Mouse (Mus musculus) neural tube, embryonic 11.5 days (tissue): ENCODE measurements around the gene Dclre1a. TPM values are rescaled to one million over a fixed set of nuclear protein-coding genes. Genes with fewer than 3 reads are reported as not detected.

Source experiments
- ATAC-seq: fragments of 200-750 bp; cut with Nextera tagmentation; 2 replicates; pipeline ENCODE4 v1.8.0; 2017; ENCODE audit warnings: moderate number of reproducible peaks, mild to moderate bottlenecking, moderate TSS enrichment, moderate library complexity; ENCODE audit not compliant: insufficient read depth, low FRiP score, low TSS enrichment
- DNase-seq: peaks from one replicate; pipeline ENCODE4 v3.0.0-alpha.2; 2015; ENCODE audit warnings: low spot score
- H3K27ac ChIP-seq: fragments of 300-500 bp; sonication (generic); 2 replicates; pipeline ENCODE4 v1.5.1; 2014; ENCODE audit warnings: low read depth, mild to moderate bottlenecking, low read length
- H3K27me3 ChIP-seq: fragments of 300-500 bp; sonication (generic); 2 replicates; pipeline ENCODE4 v1.6.1; 2014; ENCODE audit warnings: mild to moderate bottlenecking, low read length, mixed read lengths; ENCODE audit not compliant: control insufficient read depth, insufficient read depth
- H3K36me3 ChIP-seq: fragments of 300-500 bp; sonication (generic); 2 replicates; pipeline ENCODE4 v1.6.1; 2014; ENCODE audit warnings: mild to moderate bottlenecking, low read length, moderate library complexity, mixed read lengths; ENCODE audit not compliant: control insufficient read depth, insufficient read depth
- H3K4me1 ChIP-seq: fragments of 300-500 bp; sonication (generic); 2 replicates; pipeline ENCODE4 v1.6.1; 2014; ENCODE audit warnings: low read length, mixed read lengths; ENCODE audit not compliant: control insufficient read depth, insufficient read depth
- H3K4me2 ChIP-seq: fragments of 300-500 bp; sonication (generic); 2 replicates; pipeline ENCODE4 v1.6.1; 2014; ENCODE audit warnings: low read depth, mild to moderate bottlenecking, moderate library complexity
- H3K4me3 ChIP-seq: fragments of 300-500 bp; sonication (generic); 2 replicates; pipeline ENCODE4 v1.5.1; 2014; ENCODE audit warnings: low read depth, low read length
- H3K9ac ChIP-seq: fragments of 300-500 bp; sonication (generic); 2 replicates; pipeline ENCODE4 v1.6.1; 2014; ENCODE audit warnings: mild to moderate bottlenecking, low read length
- H3K9me3 ChIP-seq: fragments of 300-500 bp; sonication (generic); 2 replicates; pipeline ENCODE4 v1.6.1; 2016; ENCODE audit warnings: low read length; ENCODE audit not compliant: control insufficient read depth
- whole genome bisulfite sequencing: fragments of 180-500 bp; shearing (Covaris S2); extraction: QIAGEN DNeasy Blood & Tissue Kit; methylation state at CpG from one replicate; pipeline ENCODE4 v1.1.7; 2014; 5-methylcytosine and 5-hydroxymethylcytosine counted together
- polyA plus RNA-seq: library from polyadenylated mRNA; unstranded; fragments of >200 nt; fragmentation: Nextera tagmentation; extraction: Ambion mirVana; gene quantifications from 2 replicates; pipeline ENCODE4 v1.2.1, GENCODE M21; 2014

Dclre1a gene
- polyA plus RNA-seq, 1 experiment from 2014 or later, result 16.9 TPM

- H3K4me1 ChIP-seq, result no peaks in the 10 kb centered on the region
- H3K9me3 ChIP-seq, result no peaks in the 10 kb centered on the region
- no peak overlapping the region for H3K9ac ChIP-seq
- H3K4me3 ChIP-seq, result no peak overlapping the region
- H3K27ac ChIP-seq, result no peak overlapping the region
- ATAC-seq (no peak), DNase-seq (no peak)
- peaks cover 5% of the 10 kb centered on the region; the same call in 1 of the 2 replicates for H3K36me3 ChIP-seq
- H3K4me2 ChIP-seq, result no peak overlapping the region
- no peaks in the 10 kb centered on the region for H3K27me3 ChIP-seq
- 93% methylated on average over 5 of the region's 5 CpGs for WGBS
Measured at GRCm38 (mm10) chr19:56581981-56582380, 34.0 kb upstream of the Dclre1a start.

GRCm38 (mm10) chr19:56577801-56578200 lies 29.8 kb upstream of the Dclre1a start:
- no peak overlapping the region for H3K4me2 ChIP-seq
- H3K27ac ChIP-seq, result no peak overlapping the region
- DNase-seq (no peak), ATAC-seq (no peak)
- H3K9ac ChIP-seq, result no peak overlapping the region
- 100% methylated on average over 1 of the region's 1 CpGs for WGBS
- no peaks in the 10 kb centered on the region for H3K4me1 ChIP-seq
- no peaks in the 10 kb centered on the region for H3K27me3 ChIP-seq
- H3K36me3 ChIP-seq, result peaks cover 6% of the 10 kb centered on the region; the same call in 1 of the 2 replicates
- no peak overlapping the region for H3K4me3 ChIP-seq
- no peaks in the 10 kb centered on the region for H3K9me3 ChIP-seq

GRCm38 (mm10) chr19:56573184-56573583 lies 25.2 kb upstream of the Dclre1a start:
- H3K36me3 ChIP-seq, result peaks cover 4% of the 10 kb centered on the region
- no peak overlapping the region for H3K4me3 ChIP-seq
- WGBS, result 98% methylated on average over 6 of the region's 6 CpGs
- no peak overlapping the region for H3K4me2 ChIP-seq
- no peaks in the 10 kb centered on the region for H3K4me1 ChIP-seq
- no peaks in the 10 kb centered on the region for H3K9me3 ChIP-seq
- H3K9ac ChIP-seq, result no peak overlapping the region
- no peak for ATAC-seq
- no peaks in the 10 kb centered on the region for H3K27me3 ChIP-seq
- no peak overlapping the region for H3K27ac ChIP-seq
- no peak for DNase-seq

- WGBS, result 96% methylated on average over 5 of the region's 5 CpGs
- DNase-seq, result no peak
- H3K4me1 ChIP-seq, result no peaks in the 10 kb centered on the region
- no peak overlapping the region for H3K4me2 ChIP-seq
- H3K27ac ChIP-seq, result no peak overlapping the region
- ATAC-seq, result no peak
- no peaks in the 10 kb centered on the region for H3K27me3 ChIP-seq
- no peaks in the 10 kb centered on the region; the same call in none of the 2 replicates for H3K36me3 ChIP-seq
- H3K9me3 ChIP-seq, result no peaks in the 10 kb centered on the region
- H3K9ac ChIP-seq, result no peak overlapping the region
- no peak overlapping the region for H3K4me3 ChIP-seq
Measured at GRCm38 (mm10) chr19:56571913-56572312, 23.9 kb upstream of the Dclre1a start.

GRCm38 (mm10) chr19:56571234-56571633 lies 23.2 kb upstream of the Dclre1a start:
- 91% methylated on average over 2 of the region's 2 CpGs for WGBS
- H3K4me3 ChIP-seq, result no peak overlapping the region
- H3K9me3 ChIP-seq, result no peaks in the 10 kb centered on the region
- ATAC-seq, result no peak
- H3K27me3 ChIP-seq, result no peaks in the 10 kb centered on the region
- H3K27ac ChIP-seq, result no peak overlapping the region
- DNase-seq, result no peak
- no peaks in the 10 kb centered on the region; the same call in 1 of the 2 replicates for H3K36me3 ChIP-seq
- H3K4me1 ChIP-seq, result no peaks in the 10 kb centered on the region
- H3K9ac ChIP-seq, result no peak overlapping the region
- H3K4me2 ChIP-seq, result no peak overlapping the region

- WGBS, result 92% methylated on average over 8 of the region's 8 CpGs
- DNase-seq, result no peak
- Histone ChIP-seq H3K4me2 (no peak overlapping the region), H3K27ac (no peak overlapping the region), H3K4me1 (no peaks in the 10 kb centered on the region), H3K9me3 (no peaks in the 10 kb centered on the region), H3K27me3 (no peaks in the 10 kb centered on the region), H3K9ac (no peak overlapping the region), H3K36me3 (no peaks in the 10 kb centered on the region; the same call in 1 of the 2 replicates), H3K4me3 (no peak overlapping the region)
- no peak for ATAC-seq
Measured at GRCm38 (mm10) chr19:56570781-56571180, 22.8 kb upstream of the Dclre1a start.

- H3K36me3 ChIP-seq, result no peaks in the 10 kb centered on the region; the same call in 1 of the 2 replicates
- no peak for DNase-seq
- H3K9ac ChIP-seq, result no peak overlapping the region
- ATAC-seq, result no peak
- 85% methylated on average over 6 of the region's 6 CpGs for WGBS
- no peaks in the 10 kb centered on the region for H3K27me3 ChIP-seq
- no peak overlapping the region for H3K4me2 ChIP-seq
- H3K9me3 ChIP-seq, result no peaks in the 10 kb centered on the region
- no peaks in the 10 kb centered on the region for H3K4me1 ChIP-seq
- H3K4me3 ChIP-seq, result no peak overlapping the region
- no peak overlapping the region for H3K27ac ChIP-seq
Measured at GRCm38 (mm10) chr19:56566940-56567339, 18.9 kb upstream of the Dclre1a start.

GRCm38 (mm10) chr19:56566041-56566440 lies 18.0 kb upstream of the Dclre1a start:
- H3K4me2 ChIP-seq, result no peak overlapping the region
- H3K4me3 ChIP-seq, result no peak overlapping the region
- H3K9me3 ChIP-seq, result no peaks in the 10 kb centered on the region
- H3K27ac ChIP-seq, result no peak overlapping the region
- ATAC-seq (no peak), DNase-seq (no peak)
- H3K9ac ChIP-seq, result no peak overlapping the region
- no peaks in the 10 kb centered on the region for H3K4me1 ChIP-seq
- no peaks in the 10 kb centered on the region for H3K27me3 ChIP-seq
- 94% methylated on average over 4 of the region's 4 CpGs for WGBS
- no peaks in the 10 kb centered on the region for H3K36me3 ChIP-seq

GRCm38 (mm10) chr19:56565358-56565757 lies 17.3 kb upstream of the Dclre1a start:
- H3K27ac ChIP-seq, result no peak overlapping the region
- H3K4me1 ChIP-seq, result no peaks in the 10 kb centered on the region
- no peak for DNase-seq
- H3K9ac ChIP-seq, result no peak overlapping the region
- 73% methylated on average over 6 of the region's 6 CpGs for WGBS
- no peaks in the 10 kb centered on the region for H3K36me3 ChIP-seq
- no peaks in the 10 kb centered on the region for H3K27me3 ChIP-seq
- H3K9me3 ChIP-seq, result no peaks in the 10 kb centered on the region
- ATAC-seq, result no peak
- no peak overlapping the region for H3K4me2 ChIP-seq
- no peak overlapping the region for H3K4me3 ChIP-seq
